Mouse (Mus musculus) macrophage (primary cell): Measurements from ENCODE around the gene Mutyh. TPM values are rescaled to one million over a fixed set of nuclear protein-coding genes. Genes with fewer than 3 reads are reported as not detected.

Experiments used
- H3K27ac ChIP-seq: fragments of 350-480 bp; formaldehyde crosslinking; 2 replicates; pipeline ENCODE4 v1.9.0; 2021
- H3K36me3 ChIP-seq: fragments of 350-480 bp; formaldehyde crosslinking; 2 replicates; pipeline ENCODE4 v1.9.0; 2021; ENCODE audit errors: inconsistent target
- H3K4me3 ChIP-seq: fragments of 350-480 bp; formaldehyde crosslinking; 2 replicates; pipeline ENCODE4 v1.9.0; 2021; ENCODE audit errors: inconsistent target
- H3K79me2 ChIP-seq: fragments of 350-480 bp; formaldehyde crosslinking; 2 replicates; pipeline ENCODE4 v1.9.0; 2021; ENCODE audit errors: inconsistent target
- WGBS: methylation state at CpG from one replicate; pipeline ENCODE4 v1.1.7; 2026; ENCODE audit warnings: inconsistent platforms; ENCODE audit not compliant: missing documents; 5-methylcytosine and 5-hydroxymethylcytosine counted together
- polyA plus RNA-seq: library from polyadenylated mRNA; stranded (reverse); fragments of 250-400 nt; gene quantifications from 3 replicates; pipeline ENCODE4 v1.2.4, GENCODE M21; 2018; ENCODE audit warnings: inconsistent platforms

Gene Mutyh
- polyA plus RNA-seq, 1 experiment from 2014 or later = 1.1 TPM

DNA sequence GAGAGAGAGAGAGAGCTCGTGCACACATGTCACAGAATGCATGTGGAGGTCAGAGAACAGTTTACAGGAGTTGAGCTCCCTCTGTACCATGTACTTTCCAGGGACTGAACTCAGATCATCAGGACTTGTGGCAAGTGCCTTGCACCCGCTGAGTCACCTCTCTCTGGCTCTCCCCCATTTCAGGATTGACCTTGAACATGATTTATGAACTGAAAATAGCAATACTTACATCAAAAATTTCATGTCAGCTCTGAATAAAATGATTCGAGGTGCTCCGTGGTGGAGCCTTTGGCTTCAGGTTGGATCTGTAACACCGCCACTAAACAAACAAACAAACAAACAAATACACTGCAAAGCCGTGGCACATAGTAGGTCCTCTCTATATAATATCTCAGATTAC is 33.3 kb downstream of the Mutyh start:
- WGBS = 86% methylated on average over 6 of the region's 6 CpGs
- H3K4me3 ChIP-seq = no peak overlapping the region
- H3K36me3 ChIP-seq = no peaks in the 10 kb centered on the region
- no peaks in the 10 kb centered on the region for H3K79me2 ChIP-seq
- no peak overlapping the region for H3K27ac ChIP-seq

DNA sequence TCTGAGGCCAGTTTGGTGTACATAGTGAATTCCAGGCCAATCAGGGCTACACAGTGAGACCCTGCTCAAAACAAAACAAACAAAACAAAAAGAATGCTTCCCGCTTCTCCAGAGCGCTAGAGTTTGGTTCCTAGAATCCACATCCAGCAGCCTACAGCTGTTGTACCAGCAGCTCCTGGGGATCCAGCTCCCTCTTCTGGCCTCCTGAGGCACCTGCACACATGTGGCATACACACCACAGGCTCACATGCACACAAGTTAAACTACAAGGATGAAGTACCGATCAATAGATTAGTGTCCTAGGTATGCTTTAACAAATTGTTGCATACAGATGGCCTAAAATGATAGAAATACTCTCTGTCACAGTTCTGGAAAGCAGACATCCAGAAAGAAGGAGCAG is 36.8 kb downstream of the Mutyh start:
- Histone ChIP-seq H3K79me2 (no peaks in the 10 kb centered on the region), H3K36me3 (no peaks in the 10 kb centered on the region), H3K27ac (no peak overlapping the region), H3K4me3 (no peak overlapping the region)
- 97% methylated on average over 3 of the region's 3 CpGs for WGBS

DNA sequence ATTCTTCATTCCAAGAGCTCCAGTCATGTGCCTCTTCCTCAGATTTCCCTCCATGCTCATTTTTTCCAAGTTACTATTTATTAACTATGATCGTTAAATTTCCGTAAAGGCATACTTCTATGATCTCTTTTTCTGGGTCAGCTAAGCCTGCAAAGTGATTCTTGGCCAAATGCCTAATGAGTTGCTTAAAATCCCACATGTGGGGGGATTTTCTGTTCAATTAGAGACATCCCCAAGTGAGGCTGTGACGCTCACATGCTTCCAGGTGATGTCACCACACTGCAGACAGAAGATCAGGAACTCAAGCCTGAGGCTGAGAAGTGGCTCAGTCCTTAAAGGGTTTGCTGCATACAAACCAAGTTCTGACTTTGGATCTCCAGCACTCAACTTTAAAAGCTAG is 42.4 kb downstream of the Mutyh start:
- Histone ChIP-seq H3K79me2 (no peaks in the 10 kb centered on the region), H3K27ac (no peak overlapping the region), H3K4me3 (no peak overlapping the region), H3K36me3 (no peaks in the 10 kb centered on the region)
- 81% methylated on average over 3 of the region's 3 CpGs for WGBS

DNA sequence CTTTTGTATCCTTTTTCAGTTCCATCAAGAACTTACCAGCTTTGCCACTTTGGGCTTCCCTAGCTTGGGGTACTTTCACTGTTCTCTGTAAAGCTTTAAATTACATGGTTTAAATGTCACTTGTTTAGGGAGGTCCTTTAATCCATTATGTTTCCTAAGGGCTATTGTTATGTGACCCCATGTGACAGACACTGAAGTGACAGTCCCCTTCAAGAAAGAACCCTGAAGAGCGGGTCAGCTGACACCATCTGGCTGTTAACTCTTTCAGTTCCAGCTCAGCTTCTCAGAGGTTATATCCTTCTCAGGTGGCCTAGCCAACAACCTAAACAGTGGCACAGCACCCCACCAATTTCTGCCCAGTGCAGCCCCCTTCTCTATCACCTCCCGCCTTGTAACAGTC is 46.8 kb downstream of the Mutyh start:
- H3K79me2 ChIP-seq = no peaks in the 10 kb centered on the region

DNA sequence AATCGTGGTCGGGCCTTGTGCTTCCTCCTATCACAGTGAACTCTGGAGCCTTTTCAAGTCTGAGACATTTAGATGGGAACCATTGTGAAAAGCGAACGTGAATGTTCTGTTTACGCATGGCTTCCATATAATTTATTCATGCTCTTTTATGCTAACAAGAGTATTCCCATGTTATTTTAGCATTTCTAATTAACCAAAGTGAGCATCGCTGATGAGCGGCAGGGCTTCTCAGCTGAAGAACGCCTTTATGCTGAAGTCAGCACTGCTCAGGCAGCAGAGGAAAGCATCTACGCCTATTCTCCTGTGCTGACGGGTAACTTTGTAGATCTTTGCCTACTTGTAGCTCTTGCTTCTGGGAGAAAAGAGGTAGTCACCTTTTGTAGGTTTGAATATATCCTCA is 49.7 kb downstream of the Mutyh start:
- 93% methylated on average over 10 of the region's 10 CpGs for WGBS
- H3K36me3 ChIP-seq = no peaks in the 10 kb centered on the region
- H3K79me2 ChIP-seq = no peaks in the 10 kb centered on the region
- H3K4me3 ChIP-seq = no peak overlapping the region
- no peak overlapping the region for H3K27ac ChIP-seq

More for the DNA sequence above, 46.8 kb downstream of the Mutyh start:
- Histone ChIP-seq H3K36me3 (no peaks in the 10 kb centered on the region), H3K27ac (no peak overlapping the region), H3K4me3 (no peak overlapping the region)
- WGBS = 73% methylated on average over 2 of the region's 2 CpGs

DNA sequence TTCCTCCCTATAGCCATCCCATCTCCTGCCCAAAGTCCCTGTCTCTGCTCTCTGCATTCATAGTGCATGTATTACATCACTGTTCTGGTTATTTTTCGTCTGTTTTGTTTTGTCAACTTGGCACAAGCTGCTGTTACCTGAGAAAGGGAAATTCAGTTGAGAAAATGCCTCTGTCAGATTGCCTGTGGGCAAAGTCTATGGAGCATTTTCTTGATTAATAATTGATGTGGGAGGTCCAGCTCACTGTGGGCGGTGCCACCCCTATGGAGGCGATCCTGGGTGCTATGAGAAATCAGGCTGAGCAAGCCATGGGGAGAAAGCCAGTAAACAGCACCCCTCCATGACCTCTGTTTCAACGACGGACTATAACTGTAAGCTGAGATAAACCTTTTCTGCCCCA is 52.2 kb downstream of the Mutyh start:
- 81% methylated on average over 5 of the region's 5 CpGs for whole genome bisulfite sequencing
- no peaks in the 10 kb centered on the region for H3K79me2 ChIP-seq
- H3K4me3 ChIP-seq = no peak overlapping the region
- no peak overlapping the region for H3K27ac ChIP-seq
- no peaks in the 10 kb centered on the region for H3K36me3 ChIP-seq

DNA sequence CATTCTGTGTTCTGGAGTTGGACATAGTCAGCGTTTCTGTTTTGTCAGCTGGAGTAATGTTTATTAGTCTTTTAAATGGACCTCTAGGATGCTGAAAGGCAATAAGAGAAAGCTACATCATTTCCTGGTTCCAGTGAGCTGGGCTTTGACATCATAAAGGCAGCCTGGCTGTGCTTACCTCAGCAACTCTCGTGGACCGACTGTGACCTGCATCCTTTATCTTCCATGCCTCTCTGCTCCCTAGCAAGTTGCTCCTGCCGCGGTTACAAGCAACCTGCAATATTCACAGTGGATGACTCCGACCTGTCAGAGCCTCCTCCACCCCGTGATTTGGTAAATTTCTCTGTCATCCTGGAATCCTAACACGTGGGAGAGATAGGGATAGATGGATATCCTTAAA is 54.5 kb downstream of the Mutyh start:
- 73% methylated on average over 8 of the region's 8 CpGs for WGBS
- Histone ChIP-seq H3K27ac (no peak overlapping the region), H3K79me2 (no peaks in the 10 kb centered on the region), H3K36me3 (no peaks in the 10 kb centered on the region), H3K4me3 (no peak overlapping the region)

Other genes starting within 250 kb of the Mutyh start
- gene Ccdc17, start 211.1 kb upstream of the Mutyh start, polyA plus RNA-seq = 1.6 to 2.2 TPM (median 2.2 TPM) in 3 replicates
- 25.6 to 55.5 TPM (median 47.9 TPM) in 3 replicates for gene Nasp, start 179.8 kb upstream of the Mutyh start, polyA plus RNA-seq
- gene Akr1a1, start 156.0 kb upstream of the Mutyh start, polyA plus RNA-seq = 1,138 to 1,978 TPM (median 1,711 TPM) in 3 replicates
- 1,330 to 1,969 TPM (median 1,907 TPM) in 3 replicates for gene Prdx1, start 122.2 kb upstream of the Mutyh start, polyA plus RNA-seq
- 5.1 to 10.4 TPM (median 9.4 TPM) in 3 replicates for gene Mmachc, start 99.3 kb upstream of the Mutyh start, polyA plus RNA-seq
- 7.9 to 32.9 TPM (median 10.8 TPM) in 3 replicates for gene Ccdc163, start 99.2 kb upstream of the Mutyh start, polyA plus RNA-seq
- gene Tesk2, start 86.8 kb upstream of the Mutyh start, polyA plus RNA-seq = 3.1 to 8.1 TPM (median 7.1 TPM) in 3 replicates
- gene Toe1, start 83 bp upstream of the Mutyh start, polyA plus RNA-seq = 7.1 to 13.7 TPM (median 11.5 TPM) in 3 replicates
- not detected in 3 replicates for gene Hpdl, start 14.0 kb downstream of the Mutyh start, polyA plus RNA-seq
- gene Zswim5, start 69.7 kb downstream of the Mutyh start, polyA plus RNA-seq = 0.04 to 0.10 TPM in 2 of 3 replicates, not detected in the other
- gene Urod, start 186.7 kb downstream of the Mutyh start, polyA plus RNA-seq = 15.8 to 37.4 TPM (median 21.5 TPM) in 3 replicates
- 17.8 to 24.0 TPM (median 23.6 TPM) in 3 replicates for gene Hectd3, start 187.6 kb downstream of the Mutyh start, polyA plus RNA-seq
- 7.4 to 19.3 TPM (median 11.1 TPM) in 3 replicates for gene Eif2b3, start 211.7 kb downstream of the Mutyh start, polyA plus RNA-seq